Mouse (Mus musculus): Measurements from ENCODE around the gene Cenps. TPM values are rescaled to one million over a fixed set of nuclear protein-coding genes. Genes with fewer than 3 reads are reported as not detected.
"Not testable (repeated sequence)": the region's sequence is repeated elsewhere in the genome, so short reads cannot be mapped to it uniquely, and the experiment has no call there.

Cenps gene
- polyA plus RNA-seq, 1 experiment from 2014 or later = 37.0 TPM

DNA sequence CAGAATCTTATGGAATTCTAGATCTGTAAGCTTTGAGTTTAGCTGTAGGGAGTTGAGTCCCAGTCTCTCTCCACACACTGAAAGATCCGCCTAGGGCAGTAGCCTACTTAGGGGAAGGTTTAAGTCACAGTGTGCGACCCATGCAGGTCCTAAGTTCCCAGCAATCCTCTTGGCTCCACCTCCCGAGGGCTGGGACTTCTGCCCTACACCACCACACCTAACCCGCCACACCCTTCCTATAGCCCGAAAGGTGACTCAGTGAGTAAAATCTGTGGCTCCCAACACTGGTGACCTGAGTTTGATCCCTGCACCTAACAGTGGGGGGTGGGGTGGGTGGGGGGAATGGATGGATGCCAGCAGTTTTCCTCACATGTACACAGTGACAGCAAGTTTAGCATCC lies 14.0 kb downstream of the Cenps start:
- H3K9me3 ChIP-seq (ENCODE audit: control insufficient read depth, low read length) = no peaks in the 10 kb centered on the region
- 0 out of 2 replicates have a peak overlapping the region, but pooled peaks have one; percentile 15 for H3K9ac ChIP-seq (ENCODE audit: low read depth, low read length)
- 66% methylated on average over 5 of the region's 5 CpGs for WGBS
- no peak for DNase-seq (ENCODE audit: low spot score)
- no peaks in the 10 kb centered on the region for H3K36me3 ChIP-seq (ENCODE audit: control insufficient read depth, insufficient read depth, low read length)
- no peaks in the 10 kb centered on the region for H3K27me3 ChIP-seq (replicated peaks; ENCODE audit: control insufficient read depth, insufficient read depth, low read length)
- H3K4me2 ChIP-seq = no peak overlapping the region
- peaks cover 5% of the 10 kb centered on the region for H3K4me1 ChIP-seq (replicated peaks; ENCODE audit: control insufficient read depth, insufficient read depth, low read length)
- H3K4me3 ChIP-seq (ENCODE audit: low read depth, low read length) = no peak overlapping the region
- H3K27ac ChIP-seq (ENCODE audit: low read depth, low read length) = no peak overlapping the region
- no peak for ATAC-seq (replicated peaks; ENCODE audit: low FRiP score)

GRCm38 (mm10) chr4:149119978-149120562 lies 17.4 kb downstream of the Cenps start:
- not testable (repeated sequence) for H3K4me3 ChIP-seq (ENCODE audit: low read depth, low read length); H3K27ac ChIP-seq (ENCODE audit: low read depth, low read length); DNase-seq (ENCODE audit: low spot score); H3K9me3 ChIP-seq (ENCODE audit: control insufficient read depth, low read length); H3K9ac ChIP-seq (ENCODE audit: low read depth, low read length); H3K27me3 ChIP-seq (replicated peaks; ENCODE audit: control insufficient read depth, insufficient read depth, low read length); H3K4me1 ChIP-seq (replicated peaks; ENCODE audit: control insufficient read depth, insufficient read depth, low read length); H3K36me3 ChIP-seq (ENCODE audit: control insufficient read depth, insufficient read depth, low read length); H3K4me2 ChIP-seq
- 64% methylated on average over 12 of the region's 12 CpGs for WGBS
- ATAC-seq (replicated peaks; ENCODE audit: low FRiP score) = peak; percentile 69

- peaks cover 6% of the 10 kb centered on the region; the same call in 1 of the 2 replicates for H3K36me3 ChIP-seq (ENCODE audit: control insufficient read depth, insufficient read depth, low read length)
- H3K4me2 ChIP-seq = peak within 1 kb of the TSS; percentile 96
- ATAC-seq (replicated peaks; ENCODE audit: low FRiP score) = peak; percentile 82
- peak; percentile 86 for DNase-seq (ENCODE audit: low spot score)
- H3K27me3 ChIP-seq (replicated peaks; ENCODE audit: control insufficient read depth, insufficient read depth, low read length) = no peaks in the 10 kb centered on the region
- no peaks in the 10 kb centered on the region for H3K9me3 ChIP-seq (ENCODE audit: control insufficient read depth, low read length)
- peak within 1 kb of the TSS; percentile 82 for H3K9ac ChIP-seq (ENCODE audit: low read depth, low read length)
- under 1% methylated on average over 35 of the region's 35 CpGs for WGBS
- peak within 1 kb of the TSS; percentile 89 for H3K4me3 ChIP-seq (ENCODE audit: low read depth, low read length)
- H3K4me1 ChIP-seq (replicated peaks; ENCODE audit: control insufficient read depth, insufficient read depth, low read length) = peaks cover 8% of the 10 kb centered on the region
- no peak within 1 kb of the TSS for H3K27ac ChIP-seq (ENCODE audit: low read depth, low read length)
Measured at GRCm38 (mm10) chr4:149103875-149104561, 33.4 kb downstream of the Cenps start, which contains the start of gene Dffa. Gene Dffa, plus strand, starts transcription at chr4:149104146.

- H3K4me1 ChIP-seq (replicated peaks; ENCODE audit: control insufficient read depth, insufficient read depth, low read length) = peaks cover 17% of the 10 kb centered on the region
- H3K36me3 ChIP-seq (ENCODE audit: control insufficient read depth, insufficient read depth, low read length) = no peaks in the 10 kb centered on the region
- DNase-seq (ENCODE audit: low spot score) (no peak), ATAC-seq (replicated peaks; ENCODE audit: low FRiP score) (no peak)
- H3K4me2 ChIP-seq = no peak overlapping the region
- H3K4me3 ChIP-seq (ENCODE audit: low read depth, low read length) = no peak overlapping the region
- WGBS = 78% methylated on average over 3 of the region's 3 CpGs
- H3K9ac ChIP-seq (ENCODE audit: low read depth, low read length) = no peak overlapping the region
- H3K27me3 ChIP-seq (replicated peaks; ENCODE audit: control insufficient read depth, insufficient read depth, low read length) = no peaks in the 10 kb centered on the region
- H3K9me3 ChIP-seq (ENCODE audit: control insufficient read depth, low read length) = no peaks in the 10 kb centered on the region
- H3K27ac ChIP-seq (ENCODE audit: low read depth, low read length) = no peak overlapping the region
Measured at GRCm38 (mm10) chr4:149101456-149101855, 36.0 kb downstream of the Cenps start.

DNA sequence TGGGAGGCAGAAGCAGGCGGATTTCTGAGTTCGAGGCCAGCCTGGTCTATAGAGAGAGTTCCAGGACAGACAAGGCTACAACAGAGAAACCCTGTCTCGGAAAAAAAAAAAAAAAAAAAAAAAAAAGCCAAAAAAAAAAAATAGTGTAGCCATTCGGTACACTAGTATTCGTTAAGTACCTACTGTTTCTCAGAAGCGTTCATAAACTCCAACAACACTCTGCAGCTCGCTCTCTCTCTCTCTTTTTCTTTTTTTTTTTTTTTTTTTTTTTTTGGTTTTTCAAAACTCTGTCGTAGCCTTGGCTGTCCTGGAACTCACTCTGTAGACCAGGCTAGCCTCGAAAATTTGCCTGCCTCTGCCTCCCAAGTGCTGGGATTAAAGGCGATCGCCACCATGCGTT lies 37.0 kb downstream of the Cenps start:
- peaks cover 17% of the 10 kb centered on the region for H3K4me1 ChIP-seq (replicated peaks; ENCODE audit: control insufficient read depth, insufficient read depth, low read length)
- WGBS = 83% methylated on average over 12 of the region's 12 CpGs
- not testable (repeated sequence) for H3K36me3 ChIP-seq (ENCODE audit: control insufficient read depth, insufficient read depth, low read length); H3K4me3 ChIP-seq (ENCODE audit: low read depth, low read length); H3K4me2 ChIP-seq; H3K27me3 ChIP-seq (replicated peaks; ENCODE audit: control insufficient read depth, insufficient read depth, low read length); DNase-seq (ENCODE audit: low spot score); H3K9ac ChIP-seq (ENCODE audit: low read depth, low read length); ATAC-seq (replicated peaks; ENCODE audit: low FRiP score); H3K27ac ChIP-seq (ENCODE audit: low read depth, low read length); H3K9me3 ChIP-seq (ENCODE audit: control insufficient read depth, low read length)

- H3K4me2 ChIP-seq = peak within 1 kb of the TSS; percentile 96
- ATAC-seq (replicated peaks; ENCODE audit: low FRiP score) (peak; percentile 79), DNase-seq (ENCODE audit: low spot score) (peak; percentile 89)
- peak within 1 kb of the TSS; percentile 99 for H3K4me3 ChIP-seq (ENCODE audit: low read depth, low read length)
- peak within 1 kb of the TSS; percentile 90 for H3K9ac ChIP-seq (ENCODE audit: low read depth, low read length)
- peak within 1 kb of the TSS; percentile 68 for H3K27ac ChIP-seq (ENCODE audit: low read depth, low read length)
- under 1% methylated on average over 49 of the region's 50 CpGs for WGBS
- H3K36me3 ChIP-seq (ENCODE audit: control insufficient read depth, insufficient read depth, low read length) = no peaks in the 10 kb centered on the region
- no peaks in the 10 kb centered on the region for H3K27me3 ChIP-seq (replicated peaks; ENCODE audit: control insufficient read depth, insufficient read depth, low read length)
- H3K4me1 ChIP-seq (replicated peaks; ENCODE audit: control insufficient read depth, insufficient read depth, low read length) = peaks cover 9% of the 10 kb centered on the region
- no peaks in the 10 kb centered on the region for H3K9me3 ChIP-seq (ENCODE audit: control insufficient read depth, low read length)
Measured at GRCm38 (mm10) chr4:149099369-149100017, 37.9 kb downstream of the Cenps start, which contains the start of gene Pex14. Gene Pex14, minus strand, starts transcription at chr4:149099876.

DNA sequence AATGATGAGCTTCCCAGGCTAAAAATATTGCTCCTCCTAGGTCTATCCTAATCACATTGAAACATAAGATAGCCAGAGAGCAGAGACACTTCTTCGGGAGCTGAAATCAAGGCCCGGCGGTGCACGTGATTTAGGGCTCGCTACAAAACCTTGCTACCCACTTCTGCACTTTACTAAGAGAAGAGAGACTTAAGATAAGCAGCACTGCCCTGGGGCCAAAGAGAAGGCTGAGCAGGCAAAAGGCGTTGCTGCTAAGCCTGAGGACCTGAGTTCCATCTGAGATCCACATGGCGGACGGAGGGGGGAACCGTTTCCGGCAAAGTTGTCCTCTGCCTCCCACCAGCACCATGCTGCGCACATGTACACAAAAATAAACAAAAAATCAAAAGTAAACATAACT lies 38.9 kb downstream of the Cenps start:
- H3K4me1 ChIP-seq (replicated peaks; ENCODE audit: control insufficient read depth, insufficient read depth, low read length) = peaks cover 9% of the 10 kb centered on the region
- WGBS = 6% methylated on average over 11 of the region's 11 CpGs

DNA sequence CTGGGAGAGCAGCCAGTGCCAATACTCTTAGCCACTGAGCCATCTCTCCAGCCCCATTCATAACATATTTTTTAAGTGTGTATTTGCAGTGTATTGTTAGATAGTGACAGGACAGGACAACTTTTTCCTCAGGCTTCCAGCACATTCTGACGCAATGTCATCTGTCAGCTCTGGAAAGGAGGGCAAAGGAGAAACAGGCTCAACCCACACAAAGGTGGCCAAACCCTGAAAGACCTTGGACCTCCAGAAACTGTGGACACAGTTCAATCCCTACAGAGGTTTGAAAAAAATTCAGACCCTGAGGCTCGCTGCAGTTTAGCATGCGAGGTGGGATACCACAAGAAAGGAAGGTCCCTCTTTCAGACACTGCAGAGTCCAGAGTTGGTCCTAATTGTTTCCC lies 39.5 kb downstream of the Cenps start:
- DNase-seq (ENCODE audit: low spot score) = no peak
- peak overlapping the region; percentile 99 for H3K4me3 ChIP-seq (ENCODE audit: low read depth, low read length)
- no peak for ATAC-seq (replicated peaks; ENCODE audit: low FRiP score)
- no peaks in the 10 kb centered on the region for H3K27me3 ChIP-seq (replicated peaks; ENCODE audit: control insufficient read depth, insufficient read depth, low read length)
- H3K27ac ChIP-seq (ENCODE audit: low read depth, low read length) = no peak overlapping the region
- WGBS = 75% methylated on average over 3 of the region's 3 CpGs
- peaks cover 7% of the 10 kb centered on the region; the same call in 1 of the 2 replicates for H3K36me3 ChIP-seq (ENCODE audit: control insufficient read depth, insufficient read depth, low read length)
- no peaks in the 10 kb centered on the region for H3K9me3 ChIP-seq (ENCODE audit: control insufficient read depth, low read length)
- H3K9ac ChIP-seq (ENCODE audit: low read depth, low read length) = peak overlapping the region; percentile 90
- H3K4me1 ChIP-seq (replicated peaks; ENCODE audit: control insufficient read depth, insufficient read depth, low read length) = peaks cover 9% of the 10 kb centered on the region
- peak overlapping the region; percentile 96 for H3K4me2 ChIP-seq

More for the DNA sequence above, 38.9 kb downstream of the Cenps start:
- H3K4me3 ChIP-seq (ENCODE audit: low read depth, low read length) = peak overlapping the region; percentile 99
- DNase-seq (ENCODE audit: low spot score) (no peak), ATAC-seq (replicated peaks; ENCODE audit: low FRiP score) (0 out of 2 replicates have a peak, but pooled peaks have one; percentile 2)
- peaks cover 6% of the 10 kb centered on the region; the same call in 1 of the 2 replicates for H3K36me3 ChIP-seq (ENCODE audit: control insufficient read depth, insufficient read depth, low read length)
- no peaks in the 10 kb centered on the region for H3K9me3 ChIP-seq (ENCODE audit: control insufficient read depth, low read length)
- peak overlapping the region; percentile 90 for H3K9ac ChIP-seq (ENCODE audit: low read depth, low read length)
- peak overlapping the region; percentile 68; the same call in 1 of the 2 replicates for H3K27ac ChIP-seq (ENCODE audit: low read depth, low read length)
- peak overlapping the region; percentile 96 for H3K4me2 ChIP-seq
- no peaks in the 10 kb centered on the region for H3K27me3 ChIP-seq (replicated peaks; ENCODE audit: control insufficient read depth, insufficient read depth, low read length)

All from liver, embryonic 11.5 days (tissue).